Comparison of ENCODE assay signal across 8 mouse cellular contexts in genomic region chrX:135743056-135743355, GRCm38 (mm10). TPM values are rescaled to one million over a fixed set of nuclear protein-coding genes. Genes with fewer than 3 reads are reported as not detected.
DNase-seq lines count a peak whose midpoint lies in the region; ATAC-seq and TF ChIP-seq lines count a peak whose summit lies in the region.

No protein-coding gene starts in this region.

- peak overlapping the region; percentile 95 for H3K9ac ChIP-seq in CH12.LX (ENCODE audit: insufficient read depth, low read depth)
- peak overlapping the region; percentile 73 for H3K9ac ChIP-seq in liver, embryonic 12.5 days
- H3K9ac ChIP-seq in stomach, postnatal 0 days (ENCODE audit: low read length) = peak overlapping the region; percentile 70

- peak overlapping the region; percentile 88 for H3K4me3 ChIP-seq in gastrocnemius, adult 2 months
- peak overlapping the region; percentile 72 to 97 (median 86) for H3K4me3 ChIP-seq in CH12.LX (replicated peaks in 1 of 3; ENCODE audit: low read depth in 2 of 3, low read length in 2 of 3, poor library complexity in 1 of 3)
- peak overlapping the region; percentile 71 for H3K4me3 ChIP-seq in liver, embryonic 12.5 days
- H3K4me3 ChIP-seq in stomach, postnatal 0 days (ENCODE audit: low read depth, low read length) = peak overlapping the region; percentile 55

- intact Hi-C loops in gastrocnemius, adult 2 months (cut with DNase I) = no loop called here
- intact Hi-C loops in gastrocnemius, postnatal 36 days (cut with DNase I) = no loop called here

- TF ChIP-seq POLR2A in CH12.LX (IDR thresholded peaks at IDR 0.05; ENCODE audit: low read depth, low read length) = no peak

- H3K79me2 ChIP-seq in CH12.LX (replicated peaks; ENCODE audit: control insufficient read depth, extremely low read depth, insufficient read depth, poor library complexity, severe bottlenecking) = peaks cover 13% of the 10 kb centered on the region

- in situ Hi-C loops in CH12.LX (cut with MboI; ENCODE audit: low pct_ligation_motif_present, low pct_unique_long_range_greater_than_20kb, low sequenced_read_pairs) = no loop called here

- H3K36me3 ChIP-seq in CH12.LX (replicated peaks in 1 of 2; ENCODE audit: control insufficient read depth in 1 of 2, insufficient read depth in 1 of 2, low read length in 1 of 2) = peaks cover 12 to 18% of the 10 kb centered on the region in 2 experiments
- peaks cover 14% of the 10 kb centered on the region; the same call in 1 of the 2 replicates for H3K36me3 ChIP-seq in liver, embryonic 12.5 days
- no peaks in the 10 kb centered on the region for H3K36me3 ChIP-seq in stomach, postnatal 0 days (ENCODE audit: control insufficient read depth, insufficient read depth, low read length)

- no peaks in the 10 kb centered on the region for H3K9me3 ChIP-seq in CH12.LX (replicated peaks; ENCODE audit: low read length)
- H3K9me3 ChIP-seq in liver, embryonic 12.5 days (replicated peaks) = no peaks in the 10 kb centered on the region
- H3K9me3 ChIP-seq in stomach, postnatal 0 days (ENCODE audit: control insufficient read depth, low read length) = no peaks in the 10 kb centered on the region

- H3K4me1 ChIP-seq in CH12.LX (ENCODE audit: control insufficient read depth in 1 of 2, insufficient read depth in 2 of 2) = peaks cover 0 to 5% of the 10 kb centered on the region in 2 experiments; a peak in 1 of 4 replicates
- peaks cover 9% of the 10 kb centered on the region; the same call in 1 of the 2 replicates for H3K4me1 ChIP-seq in liver, embryonic 12.5 days
- no peaks in the 10 kb centered on the region for H3K4me1 ChIP-seq in stomach, postnatal 0 days (replicated peaks; ENCODE audit: control insufficient read depth, insufficient read depth)

- DNase-seq in gastrocnemius, adult 2 months = no peak
- DNase-seq in gastrocnemius, postnatal 36 days = no peak
- peak; percentile 2 for DNase-seq in CH12.LX (ENCODE audit: extremely low read depth)
- no peak for DNase-seq in stomach, postnatal 0 days (ENCODE audit: low spot score)
- no peak for DNase-seq in left cerebral cortex, adult 9 months (ENCODE audit: low spot score in 2 of 2)

- no peak for TF ChIP-seq RAD21 in CH12.LX (IDR thresholded peaks at IDR 0.05; ENCODE audit: low read depth, low read length)

- TF ChIP-seq CTCF in gastrocnemius, adult 2 months (IDR thresholded peaks at IDR 0.05) = no peak
- TF ChIP-seq CTCF in CH12.LX (conservative IDR thresholded peaks at IDR 0.05 in 1 of 2, IDR thresholded peaks at IDR 0.05 in 1 of 2; ENCODE audit: low read depth in 2 of 2, low read length in 2 of 2) = no peak
- no peak; the same call in none of the 2 replicates for TF ChIP-seq CTCF in stomach, postnatal 0 days (IDR thresholded peaks at IDR 0.05; ENCODE audit: low read depth)

- no peak for TF ChIP-seq EP300 in CH12.LX (IDR thresholded peaks at IDR 0.05; ENCODE audit: low read length)
- TF ChIP-seq EP300 in stomach, postnatal 0 days (optimal IDR thresholded peaks at IDR 0.05) = no peak

- ATAC-seq in erythroid progenitor cell, adult 5-6 weeks (replicated peaks; ENCODE audit: low FRiP score, poor library complexity, severe bottlenecking) = peak; percentile 37
- peak; percentile 40 for ATAC-seq in liver, embryonic 12.5 days
- no peak for ATAC-seq in stomach, postnatal 0 days (ENCODE audit: low FRiP score, low TSS enrichment)
- no peak for ATAC-seq in CD4-positive, CD25-positive, alpha-beta regulatory T cell, adult 4 months

- no peaks in the 10 kb centered on the region for H3K27me3 ChIP-seq in CH12.LX (replicated peaks)
- H3K27me3 ChIP-seq in liver, embryonic 12.5 days (replicated peaks) = 0 out of 2 replicates have a peak, but pooled peaks cover 7% of the 10 kb centered on the region
- no peaks in the 10 kb centered on the region for H3K27me3 ChIP-seq in stomach, postnatal 0 days (ENCODE audit: control insufficient read depth, insufficient read depth, low read length)

- H3K27ac ChIP-seq in gastrocnemius, adult 2 months = peak overlapping the region; percentile 91
- H3K27ac ChIP-seq in CH12.LX (ENCODE audit: insufficient read depth, low read depth) = no peak overlapping the region
- peak overlapping the region; percentile 66; the same call in 1 of the 2 replicates for H3K27ac ChIP-seq in liver, embryonic 12.5 days
- peak overlapping the region; percentile 65 for H3K27ac ChIP-seq in stomach, postnatal 0 days (replicated peaks)

- WGBS in liver, embryonic 12.5 days (ENCODE audit: insufficient replicate concordance) = 10% methylated on average over 7 of the region's 7 CpGs
- WGBS in stomach, postnatal 0 days = 15% methylated on average over 7 of the region's 7 CpGs

- peak overlapping the region; percentile 84; the same call in 1 of the 2 replicates for H3K4me2 ChIP-seq in CH12.LX (ENCODE audit: insufficient read depth, low read depth, poor library complexity, severe bottlenecking)
- H3K4me2 ChIP-seq in liver, embryonic 12.5 days = peak overlapping the region; percentile 60
- peak overlapping the region; percentile 51 for H3K4me2 ChIP-seq in stomach, postnatal 0 days (replicated peaks; ENCODE audit: low read depth)

- dilution Hi-C loops in CH12.LX (cut with MboI; ENCODE audit: extremely low pct_ligation_motif_present, extremely low pct_unique_long_range_greater_than_20kb, low sequenced_read_pairs) = no loop called here

TF ChIP-seq in CH12.LX, 34 proteins besides CTCF, POLR2A, EP300 and RAD21 (continues in another document):
- TF ChIP-seq JUND (conservative IDR thresholded peaks at IDR 0.05; ENCODE audit: low read depth, low read length) (no peak), IRF4 (IDR thresholded peaks at IDR 0.05; ENCODE audit: low read depth, low read length) (no peak)

RNA-seq across cellular contexts. Expression of gene Armcx5, which starts 0.5 kb away (rescaled TPM):
- 1 to 10 TPM; 4.2 TPM for total RNA-seq in gastrocnemius, adult 2 months (2021)
- total RNA-seq in gastrocnemius, postnatal 36 days (2021) = 1 to 10 TPM; 2.6 to 3.8 TPM
- total RNA-seq in CH12.LX (2012; rRNA removed) (5.6 and 6.5 TPM in 2 replicates), CH12.LX (2014; rRNA removed) (10.9 and 11.6 TPM in 2 replicates)
- 7.5 and 8.3 TPM in 2 replicates for polyA plus RNA-seq in CH12.LX (2012; ENCODE audit: insufficient read length, low read depth)
- total RNA-seq in erythroid progenitor cell, adult 5-6 weeks (2015; ENCODE audit: low replicate concordance) = 6.3 and 10.5 TPM in 2 replicates
- total RNA-seq in erythroid progenitor cell, adult 5-6 weeks (2017; ENCODE audit: low replicate concordance) = 3.9 and 6.0 TPM in 2 replicates
- 4.2 and 5.0 TPM in 2 replicates for polyA plus RNA-seq in liver, embryonic 12.5 days (2016; fragmentation: Nextera tagmentation; extraction: Ambion mirVana)
- 6.5 TPM in 2 replicates for polyA plus RNA-seq in stomach, postnatal 0 days (2015; fragmentation: Nextera tagmentation; extraction: Ambion mirVana)
- 10 to 100 TPM; 10.2 to 20.5 TPM for polyA plus RNA-seq in CD4-positive, CD25-positive, alpha-beta regulatory T cell, adult 4 months (2017; shearing (Covaris generic))

RNA-seq across cellular contexts. Expression of gene Gprasp1, which starts 0.5 kb away (rescaled TPM):
- 10 to 100 TPM; 17.6 to 30.1 TPM for total RNA-seq in gastrocnemius, adult 2 months (2021)
- 10 to 100 TPM; 13.7 to 16.2 TPM for total RNA-seq in gastrocnemius, postnatal 36 days (2021)
- total RNA-seq in CH12.LX (2012; rRNA removed) (6.4 and 8.1 TPM in 2 replicates), CH12.LX (2014; rRNA removed) (9.3 and 10.6 TPM in 2 replicates)
- 15.0 and 15.7 TPM in 2 replicates for polyA plus RNA-seq in CH12.LX (2012; ENCODE audit: insufficient read length, low read depth)
- 6.3 and 18.4 TPM in 2 replicates for total RNA-seq in erythroid progenitor cell, adult 5-6 weeks (2015; ENCODE audit: low replicate concordance)
- 6.2 and 6.5 TPM in 2 replicates for total RNA-seq in erythroid progenitor cell, adult 5-6 weeks (2017; ENCODE audit: low replicate concordance)
- polyA plus RNA-seq in liver, embryonic 12.5 days (2016; fragmentation: Nextera tagmentation; extraction: Ambion mirVana) = 14.4 and 15.5 TPM in 2 replicates
- polyA plus RNA-seq in stomach, postnatal 0 days (2015; fragmentation: Nextera tagmentation; extraction: Ambion mirVana) = 10.9 and 11.3 TPM in 2 replicates
- 10 to 100 TPM; 22.7 to 31.9 TPM for polyA plus RNA-seq in CD4-positive, CD25-positive, alpha-beta regulatory T cell, adult 4 months (2017; shearing (Covaris generic))

RNA-seq across cellular contexts. Expression of gene Tmsb15a, which starts 17.9 kb away (rescaled TPM):
- total RNA-seq in gastrocnemius, adult 2 months (2021) = not detected
- not detected for total RNA-seq in gastrocnemius, postnatal 36 days (2021)
- total RNA-seq in CH12.LX (2012; rRNA removed) (not detected in 2 replicates), CH12.LX (2014; rRNA removed) (not detected in 2 replicates)
- polyA plus RNA-seq in CH12.LX (2012; ENCODE audit: insufficient read length, low read depth) = not detected in 2 replicates
- total RNA-seq in erythroid progenitor cell, adult 5-6 weeks (2015; ENCODE audit: low replicate concordance) = not detected in 2 replicates
- total RNA-seq in erythroid progenitor cell, adult 5-6 weeks (2017; ENCODE audit: low replicate concordance) = not detected in 2 replicates
- polyA plus RNA-seq in liver, embryonic 12.5 days (2016; fragmentation: Nextera tagmentation; extraction: Ambion mirVana) = not detected in 2 replicates
- not detected in 2 replicates for polyA plus RNA-seq in stomach, postnatal 0 days (2015; fragmentation: Nextera tagmentation; extraction: Ambion mirVana)
- not detected for polyA plus RNA-seq in CD4-positive, CD25-positive, alpha-beta regulatory T cell, adult 4 months (2017; shearing (Covaris generic))

RNA-seq across cellular contexts. Expression of gene Tcp11x2, which starts 49.4 kb away (rescaled TPM):
- not detected for total RNA-seq in gastrocnemius, adult 2 months (2021)
- total RNA-seq in gastrocnemius, postnatal 36 days (2021) = not detected
- 6.6 and 7.2 TPM in 2 replicates for total RNA-seq in CH12.LX (2012; rRNA removed)
- 12.4 and 15.0 TPM in 2 replicates for total RNA-seq in CH12.LX (2014; rRNA removed)
- 12.9 and 13.1 TPM in 2 replicates for polyA plus RNA-seq in CH12.LX (2012; ENCODE audit: insufficient read length, low read depth)
- not detected in 2 replicates for total RNA-seq in erythroid progenitor cell, adult 5-6 weeks (2015; ENCODE audit: low replicate concordance)
- total RNA-seq in erythroid progenitor cell, adult 5-6 weeks (2017; ENCODE audit: low replicate concordance) = not detected in 2 replicates
- polyA plus RNA-seq in liver, embryonic 12.5 days (2016; fragmentation: Nextera tagmentation; extraction: Ambion mirVana) = not detected in 2 replicates
- polyA plus RNA-seq in stomach, postnatal 0 days (2015; fragmentation: Nextera tagmentation; extraction: Ambion mirVana) = 0.07 TPM in 1 of 2 replicates, not detected in the other
- under 1 TPM in 1 of 2 experiments, not detected in 1; 0.24 TPM for polyA plus RNA-seq in CD4-positive, CD25-positive, alpha-beta regulatory T cell, adult 4 months (2017; shearing (Covaris generic))

RNA-seq across cellular contexts. Expression of gene Bhlhb9, which starts 54.4 kb away (rescaled TPM):
- 1 to 10 TPM; 2.3 to 3.1 TPM for total RNA-seq in gastrocnemius, adult 2 months (2021)
- total RNA-seq in gastrocnemius, postnatal 36 days (2021) = 1 to 10 TPM; 2.3 to 5.3 TPM
- total RNA-seq in CH12.LX (2012; rRNA removed) (13.8 and 17.1 TPM in 2 replicates), CH12.LX (2014; rRNA removed) (24.7 and 25.6 TPM in 2 replicates)
- 27.9 and 29.3 TPM in 2 replicates for polyA plus RNA-seq in CH12.LX (2012; ENCODE audit: insufficient read length, low read depth)
- total RNA-seq in erythroid progenitor cell, adult 5-6 weeks (2015; ENCODE audit: low replicate concordance) = 0.72 and 15.1 TPM in 2 replicates
- 0.08 and 5.4 TPM in 2 replicates for total RNA-seq in erythroid progenitor cell, adult 5-6 weeks (2017; ENCODE audit: low replicate concordance)
- 21.2 and 21.3 TPM in 2 replicates for polyA plus RNA-seq in liver, embryonic 12.5 days (2016; fragmentation: Nextera tagmentation; extraction: Ambion mirVana)
- polyA plus RNA-seq in stomach, postnatal 0 days (2015; fragmentation: Nextera tagmentation; extraction: Ambion mirVana) = 16.1 and 16.6 TPM in 2 replicates
- 10 to 100 TPM; 11.4 to 14.2 TPM for polyA plus RNA-seq in CD4-positive, CD25-positive, alpha-beta regulatory T cell, adult 4 months (2017; shearing (Covaris generic))

Comparison
In these comparisons a context has a peak if more than half of its experiments do, and no peak if none do; other contexts are left out.
1. ATAC-seq: peak in erythroid progenitor cell, adult 5-6 weeks (single experiment) and liver, embryonic 12.5 days (single experiment); none in stomach, postnatal 0 days (single experiment) and CD4-positive, CD25-positive, alpha-beta regulatory T cell, adult 4 months (single experiment).
2. Peak in every context shown above with its lines, with median percentiles within 50 percentile points of each other: H3K4me3 ChIP-seq, H3K4me2 ChIP-seq and H3K9ac ChIP-seq.